Mouse (Mus musculus): Measurements from ENCODE around the gene Ifi202b.
"Not testable (repeated sequence)": the region's sequence is repeated elsewhere in the genome, so short reads cannot be mapped to it uniquely, and the experiment has no call there.

GRCm38 (mm10) chr1:173982694-173983305 lies at the start of gene Ifi202b:
- TF ChIP-seq POLR2A (IDR thresholded peaks at IDR 0.05; ENCODE audit: insufficient read length, low read depth); POLR2AphosphoS2 (IDR thresholded peaks at IDR 0.05; ENCODE audit: insufficient read length, low read depth); MYOG (IDR thresholded peaks at IDR 0.05; ENCODE audit: control insufficient read depth in 1 of 3, insufficient read depth in 1 of 3, insufficient read length in 2 of 3, low read depth in 2 of 3); CEBPB (IDR thresholded peaks at IDR 0.05; ENCODE audit: insufficient read depth, poor library complexity, severe bottlenecking); MAX (IDR thresholded peaks at IDR 0.05; ENCODE audit: low read depth); REST (IDR thresholded peaks at IDR 0.05; ENCODE audit: insufficient read depth, insufficient read length); TCF12 (IDR thresholded peaks at IDR 0.05; ENCODE audit: insufficient read depth, poor library complexity, severe bottlenecking); SRF (IDR thresholded peaks at IDR 0.05; ENCODE audit: control insufficient read depth, insufficient read length, low read depth); USF1 (IDR thresholded peaks at IDR 0.05; ENCODE audit: low read depth); E2F4 (IDR thresholded peaks at IDR 0.05; ENCODE audit: insufficient read depth); TCF3 (IDR thresholded peaks at IDR 0.05; ENCODE audit: insufficient read length, low read depth): not testable (repeated sequence)

All from myocyte (in vitro differentiated cells).